Mouse (Mus musculus) brain, embryonic 14.5 days (tissue): ENCODE data around the gene Cdca8.

Experiments used
- CTCF ChIP-seq: fragments of 200-500 bp; IDR thresholded peaks from 2 replicates; pipeline ENCODE4 v1.5.1; 2012; ENCODE audit warnings: inconsistent platforms, mild to moderate bottlenecking, moderate library complexity, borderline replicate concordance; ENCODE audit not compliant: insufficient read depth, insufficient read length; ENCODE audit errors: extremely low read depth
- POLR2A ChIP-seq: fragments of 200-500 bp; IDR thresholded peaks from 2 replicates; pipeline ENCODE4 v1.6.1; 2012; ENCODE audit warnings: mild to moderate bottlenecking, inconsistent platforms, borderline replicate concordance; ENCODE audit not compliant: poor library complexity, insufficient read depth, insufficient read length, severe bottlenecking; ENCODE audit errors: extremely low read depth

DNA sequence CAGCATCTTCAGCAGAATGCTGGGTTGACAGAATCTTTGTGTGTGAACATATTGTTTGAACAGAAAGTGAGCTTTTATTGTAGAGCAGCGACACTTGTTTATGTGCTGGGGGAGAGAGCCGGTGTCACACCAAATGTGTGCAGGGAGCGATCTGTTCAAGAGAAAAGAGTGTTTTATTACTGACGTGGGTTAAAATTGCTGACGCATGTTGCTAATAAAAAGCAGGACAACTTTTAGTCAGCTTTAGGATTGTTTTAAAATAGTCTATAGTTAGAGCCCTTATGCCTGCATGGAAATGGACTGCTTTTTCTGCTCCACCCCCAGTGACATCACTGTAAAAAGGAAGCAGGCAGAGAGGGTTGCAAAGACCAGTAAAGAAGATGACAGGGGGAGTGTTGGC is 48.3 kb downstream of the Cdca8 start:
- TF ChIP-seq POLR2A (no peak), CTCF (no peak)
